Mouse (Mus musculus) embryonic facial prominence, embryonic 13.5 days (tissue): ENCODE results near the gene Pitpnb. TPM values are rescaled to one million over a fixed set of nuclear protein-coding genes. Genes with fewer than 3 reads are reported as not detected.

Experiments
- ATAC-seq: fragments of 200-750 bp; cut with Nextera tagmentation; 2 replicates; pipeline ENCODE4 v1.8.0; 2017; ENCODE audit warnings: low read depth; ENCODE audit not compliant: insufficient number of reproducible peaks, insufficient read depth, low FRiP score, low TSS enrichment
- H3K27ac ChIP-seq: fragments of 300-500 bp; sonication (generic); 2 replicates; pipeline ENCODE4 v1.5.1; 2015; ENCODE audit warnings: moderate library complexity, mild to moderate bottlenecking, inconsistent platforms
- H3K27me3 ChIP-seq: fragments of 300-500 bp; sonication (generic); 2 replicates; pipeline ENCODE4 v1.6.1; 2015; ENCODE audit warnings: mild to moderate bottlenecking, inconsistent platforms
- H3K36me3 ChIP-seq: fragments of 300-500 bp; sonication (generic); 2 replicates; pipeline ENCODE4 v1.6.1; 2015; ENCODE audit warnings: mild to moderate bottlenecking, inconsistent platforms
- H3K4me1 ChIP-seq: fragments of 300-500 bp; sonication (generic); 2 replicates; pipeline ENCODE4 v1.6.1; 2015; ENCODE audit warnings: inconsistent platforms
- H3K4me2 ChIP-seq: fragments of 300-500 bp; sonication (generic); 2 replicates; pipeline ENCODE4 v1.6.1; 2015; ENCODE audit warnings: moderate library complexity, mild to moderate bottlenecking, inconsistent platforms
- H3K4me3 ChIP-seq: fragments of 300-500 bp; sonication (generic); 2 replicates; pipeline ENCODE4 v1.5.1; 2015; ENCODE audit warnings: mild to moderate bottlenecking, inconsistent platforms
- H3K9ac ChIP-seq: fragments of 300-500 bp; sonication (generic); 2 replicates; pipeline ENCODE4 v1.6.1; 2015; ENCODE audit warnings: mild to moderate bottlenecking, inconsistent platforms
- H3K9me3 ChIP-seq: fragments of 300-500 bp; sonication (generic); 2 replicates; pipeline ENCODE4 v1.6.1; 2016; ENCODE audit warnings: inconsistent platforms
- whole genome bisulfite sequencing: fragments of 180-500 bp; shearing (Covaris S2); methylation state at CpG from one replicate; pipeline ENCODE4 v1.1.7; 2015; ENCODE audit warnings: mixed read lengths; 5-methylcytosine and 5-hydroxymethylcytosine counted together
- polyA plus RNA-seq: library from polyadenylated mRNA; unstranded; fragments of >200 nt; fragmentation: Nextera tagmentation; extraction: Ambion mirVana; gene quantifications from 2 replicates; pipeline ENCODE4 v1.2.1, GENCODE M21; 2015

The Pitpnb gene
- polyA plus RNA-seq = 107 and 116 TPM in 2 replicates

- Histone ChIP-seq H3K27me3 (no peaks in the 10 kb centered on the region), H3K4me2 (peak within 1 kb of the TSS; percentile 75), H3K4me3 (peak within 1 kb of the TSS; percentile 95), H3K27ac (peak within 1 kb of the TSS; percentile 88), H3K9me3 (no peaks in the 10 kb centered on the region), H3K36me3 (peaks cover 23% of the 10 kb centered on the region), H3K4me1 (peaks cover 13% of the 10 kb centered on the region), H3K9ac (peak within 1 kb of the TSS; percentile 96)
- ATAC-seq = peak; percentile 96
- under 1% methylated on average over 76 of the region's 78 CpGs for WGBS
These were observed at the start of gene Pitpnb for GRCm38 (mm10) chr5:111330417-111331098. Pitpnb (plus strand) TSS chr5:111330763.

- no peak overlapping the region for H3K4me2 ChIP-seq
- 81% methylated on average over 19 of the region's 19 CpGs for WGBS
- 0 out of 2 replicates have a peak overlapping the region, but pooled peaks have one; percentile 2 for H3K9ac ChIP-seq
- H3K27ac ChIP-seq = no peak overlapping the region
- H3K27me3 ChIP-seq = no peaks in the 10 kb centered on the region
- H3K9me3 ChIP-seq = no peaks in the 10 kb centered on the region
- ATAC-seq = no peak
- no peak overlapping the region for H3K4me3 ChIP-seq
- H3K4me1 ChIP-seq = no peaks in the 10 kb centered on the region
- peaks cover 91% of the 10 kb centered on the region for H3K36me3 ChIP-seq
These were observed 46.0 kb upstream of the Pitpnb start for GRCm38 (mm10) chr5:111284420-111285175.

GRCm38 (mm10) chr5:111287571-111287970 lies 43.0 kb upstream of the Pitpnb start:
- Histone ChIP-seq H3K4me2 (no peak overlapping the region), H3K4me1 (peaks cover 7% of the 10 kb centered on the region; the same call in 1 of the 2 replicates), H3K9ac (no peak overlapping the region), H3K36me3 (peaks cover 61% of the 10 kb centered on the region), H3K9me3 (no peaks in the 10 kb centered on the region), H3K27me3 (no peaks in the 10 kb centered on the region), H3K4me3 (no peak overlapping the region), H3K27ac (no peak overlapping the region)
- no peak for ATAC-seq
- 68% methylated on average over 5 of the region's 5 CpGs for WGBS

- Histone ChIP-seq H3K4me3 (no peak overlapping the region), H3K27me3 (no peaks in the 10 kb centered on the region), H3K27ac (no peak overlapping the region), H3K9ac (no peak overlapping the region), H3K4me1 (peaks cover 7% of the 10 kb centered on the region; the same call in 1 of the 2 replicates), H3K4me2 (no peak overlapping the region), H3K36me3 (peaks cover 52% of the 10 kb centered on the region), H3K9me3 (no peaks in the 10 kb centered on the region)
- ATAC-seq = no peak
- WGBS = 92% methylated on average over 11 of the region's 11 CpGs
These were observed 42.1 kb upstream of the Pitpnb start for GRCm38 (mm10) chr5:111288486-111288885.

- peaks cover 7% of the 10 kb centered on the region; the same call in 1 of the 2 replicates for H3K4me1 ChIP-seq
- H3K36me3 ChIP-seq = peaks cover 36% of the 10 kb centered on the region
- H3K9me3 ChIP-seq = no peaks in the 10 kb centered on the region
- no peak overlapping the region for H3K4me2 ChIP-seq
- H3K9ac ChIP-seq = no peak overlapping the region
- H3K27me3 ChIP-seq = no peaks in the 10 kb centered on the region
- no peak for ATAC-seq
- H3K4me3 ChIP-seq = no peak overlapping the region
- 83% methylated on average over 11 of the region's 11 CpGs for WGBS
- no peak overlapping the region for H3K27ac ChIP-seq
These were observed 40.5 kb upstream of the Pitpnb start for GRCm38 (mm10) chr5:111290071-111290470.

GRCm38 (mm10) chr5:111291639-111292038 lies 38.9 kb upstream of the Pitpnb start:
- 0 out of 2 replicates have a peak, but pooled peaks have one; percentile 57 for ATAC-seq
- H3K27ac ChIP-seq = 0 out of 2 replicates have a peak overlapping the region, but pooled peaks have one; percentile 2
- peak overlapping the region; percentile 12; the same call in 1 of the 2 replicates for H3K4me3 ChIP-seq
- peak overlapping the region; percentile 21; the same call in 1 of the 2 replicates for H3K9ac ChIP-seq
- 37% methylated on average over 10 of the region's 10 CpGs for WGBS
- H3K4me1 ChIP-seq = peaks cover 7% of the 10 kb centered on the region; the same call in 1 of the 2 replicates
- peak overlapping the region; percentile 48 for H3K4me2 ChIP-seq
- no peaks in the 10 kb centered on the region for H3K9me3 ChIP-seq
- H3K27me3 ChIP-seq = no peaks in the 10 kb centered on the region
- H3K36me3 ChIP-seq = peaks cover 21% of the 10 kb centered on the region

GRCm38 (mm10) chr5:111297801-111298200 lies 32.8 kb upstream of the Pitpnb start:
- peaks cover 3% of the 10 kb centered on the region; the same call in 1 of the 2 replicates for H3K27me3 ChIP-seq
- no peak overlapping the region for H3K9ac ChIP-seq
- no peak for ATAC-seq
- no peaks in the 10 kb centered on the region for H3K36me3 ChIP-seq
- 67% methylated on average over 5 of the region's 5 CpGs for WGBS
- H3K4me3 ChIP-seq = no peak overlapping the region
- H3K4me2 ChIP-seq = no peak overlapping the region
- H3K27ac ChIP-seq = no peak overlapping the region
- H3K4me1 ChIP-seq = no peaks in the 10 kb centered on the region
- H3K9me3 ChIP-seq = no peaks in the 10 kb centered on the region

GRCm38 (mm10) chr5:111298706-111299105 lies 31.9 kb upstream of the Pitpnb start:
- WGBS = 48% methylated on average over 7 of the region's 7 CpGs
- Histone ChIP-seq H3K4me2 (no peak overlapping the region), H3K9ac (no peak overlapping the region), H3K9me3 (no peaks in the 10 kb centered on the region), H3K27ac (no peak overlapping the region), H3K27me3 (peaks cover 3% of the 10 kb centered on the region; the same call in 1 of the 2 replicates), H3K4me1 (no peaks in the 10 kb centered on the region), H3K4me3 (no peak overlapping the region), H3K36me3 (no peaks in the 10 kb centered on the region)
- ATAC-seq = no peak

GRCm38 (mm10) chr5:111300776-111301175 lies 29.8 kb upstream of the Pitpnb start:
- Histone ChIP-seq H3K4me2 (no peak overlapping the region), H3K9me3 (no peaks in the 10 kb centered on the region), H3K27ac (no peak overlapping the region), H3K4me3 (no peak overlapping the region), H3K9ac (no peak overlapping the region), H3K36me3 (no peaks in the 10 kb centered on the region), H3K27me3 (peaks cover 3% of the 10 kb centered on the region; the same call in 1 of the 2 replicates), H3K4me1 (no peaks in the 10 kb centered on the region)
- 64% methylated on average over 8 of the region's 8 CpGs for WGBS
- ATAC-seq = no peak

GRCm38 (mm10) chr5:111301736-111302135 lies 28.8 kb upstream of the Pitpnb start:
- ATAC-seq = no peak
- Histone ChIP-seq H3K9ac (no peak overlapping the region), H3K27me3 (peaks cover 3% of the 10 kb centered on the region; the same call in 1 of the 2 replicates), H3K4me2 (no peak overlapping the region), H3K9me3 (no peaks in the 10 kb centered on the region), H3K27ac (no peak overlapping the region), H3K4me1 (no peaks in the 10 kb centered on the region), H3K36me3 (no peaks in the 10 kb centered on the region), H3K4me3 (no peak overlapping the region)
- 65% methylated on average over 7 of the region's 7 CpGs for WGBS

GRCm38 (mm10) chr5:111304730-111305129 lies 25.8 kb upstream of the Pitpnb start:
- Histone ChIP-seq H3K4me2 (no peak overlapping the region), H3K36me3 (no peaks in the 10 kb centered on the region)
- 83% methylated on average over 3 of the region's 3 CpGs for WGBS

More at GRCm38 (mm10) chr5:111304730-111305129, 25.8 kb upstream of the Pitpnb start:
- H3K27ac ChIP-seq = no peak overlapping the region
- H3K9ac ChIP-seq = no peak overlapping the region
- no peaks in the 10 kb centered on the region for H3K9me3 ChIP-seq
- ATAC-seq = no peak
- H3K27me3 ChIP-seq = peaks cover 3% of the 10 kb centered on the region; the same call in 1 of the 2 replicates
- no peaks in the 10 kb centered on the region for H3K4me1 ChIP-seq
- H3K4me3 ChIP-seq = no peak overlapping the region
